Mouse (Mus musculus): Measurements from ENCODE around the gene Tex264.

DNA sequence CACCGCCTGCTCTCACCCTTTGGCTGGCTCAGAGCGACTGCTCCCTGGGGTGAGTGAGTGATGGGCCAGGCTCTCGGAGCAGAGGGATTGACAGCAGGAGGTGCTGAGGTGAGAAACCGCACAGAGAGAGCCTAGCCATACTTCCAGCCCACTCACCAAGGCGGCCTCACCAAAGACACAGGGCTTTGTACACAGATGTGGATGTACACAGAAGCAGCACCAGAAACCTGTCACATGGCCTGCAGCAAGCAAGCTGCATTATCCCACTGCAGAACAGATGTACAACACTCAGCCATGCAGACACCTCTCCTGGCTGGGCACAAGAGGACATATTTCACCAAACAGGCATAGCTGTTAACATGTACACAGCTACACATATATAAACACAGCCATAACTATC lies 28.1 kb downstream of the Tex264 start:
- TF ChIP-seq ZNF384 (IDR thresholded peaks at IDR 0.05; ENCODE audit: low read depth, low read length) (no peak), MAFK (IDR thresholded peaks at IDR 0.05; ENCODE audit: insufficient read depth, low read depth, low read length) (no peak), CHD2 (IDR thresholded peaks at IDR 0.05; ENCODE audit: low read depth, low read length) (no peak), ZC3H11A (IDR thresholded peaks at IDR 0.05; ENCODE audit: borderline replicate concordance, low read depth, low read length) (no peak)

Data from ES-E14 (cell line).